Mouse (Mus musculus) hindbrain, postnatal 0 days (tissue): ENCODE results near the gene Pqbp1. TPM values are rescaled to one million over a fixed set of nuclear protein-coding genes. Genes with fewer than 3 reads are reported as not detected.
A peak's percentile ranks its signal among the peaks of the same experiment; 100 is the strongest.

Experiments used
- ATAC-seq: fragments of 200-750 bp; cut with Nextera tagmentation; 2 replicates; pipeline ENCODE4 v1.8.0; 2017; ENCODE audit warnings: mild to moderate bottlenecking, moderate TSS enrichment, moderate library complexity
- DNase-seq: peaks from one replicate; pipeline ENCODE4 v3.0.0-alpha.2; 2015; ENCODE audit warnings: low spot score
- H3K27ac ChIP-seq: fragments of 300-500 bp; sonication (generic); 2 replicates; pipeline ENCODE4 v1.5.1; 2014; ENCODE audit warnings: mild to moderate bottlenecking
- H3K27me3 ChIP-seq: fragments of 300-500 bp; sonication (generic); 2 replicates; pipeline ENCODE4 v1.6.1; 2014; ENCODE audit warnings: low read length, mixed read lengths; ENCODE audit not compliant: insufficient read depth
- H3K36me3 ChIP-seq: fragments of 300-500 bp; sonication (generic); 2 replicates; pipeline ENCODE4 v1.6.1; 2014; ENCODE audit warnings: low read length, mixed read lengths; ENCODE audit not compliant: insufficient read depth
- H3K4me1 ChIP-seq: fragments of 300-500 bp; sonication (generic); 2 replicates; pipeline ENCODE4 v1.6.1; 2014; ENCODE audit warnings: antibody characterized with exemption, low read length, mixed read lengths; ENCODE audit not compliant: insufficient read depth
- H3K4me2 ChIP-seq: fragments of 300-500 bp; sonication (generic); 2 replicates; pipeline ENCODE4 v1.6.1; 2014; ENCODE audit warnings: low read depth, mild to moderate bottlenecking, low read length, moderate library complexity, mixed read lengths
- H3K4me3 ChIP-seq: fragments of 300-500 bp; sonication (generic); 2 replicates; pipeline ENCODE4 v1.5.1; 2014; ENCODE audit warnings: low read length
- H3K9ac ChIP-seq: fragments of 300-500 bp; sonication (generic); replicated peaks from 2 replicates; pipeline ENCODE4 v1.6.1; 2014; ENCODE audit warnings: mild to moderate bottlenecking, low read length, moderate library complexity, mixed read lengths
- H3K9me3 ChIP-seq: fragments of 300-500 bp; sonication (generic); 2 replicates; pipeline ENCODE4 v1.6.1; 2016; ENCODE audit warnings: low read length, mixed read lengths
- CTCF ChIP-seq: IDR thresholded peaks from 2 replicates; pipeline ENCODE4 v1.5.1; 2016; ENCODE audit warnings: antibody characterized with exemption, control low read depth, low read depth
- WGBS: fragments of 180-500 bp; shearing (Covaris S2); extraction: QIAGEN DNeasy Blood & Tissue Kit; methylation state at CpG from one replicate; pipeline ENCODE4 v1.1.7; 2014; 5-methylcytosine and 5-hydroxymethylcytosine counted together
- polyA plus RNA-seq: library from polyadenylated mRNA; unstranded; fragments of >200 nt; fragmentation: Nextera tagmentation; extraction: Ambion mirVana; gene quantifications from 2 replicates; pipeline ENCODE4 v1.2.1, GENCODE M21; 2015
- total RNA-seq: library from RNA; depleted of rRNA; stranded (reverse); fragments of >200 nt; gene quantifications from 2 replicates; pipeline ENCODE4 v1.2.3, GENCODE M21; 2014

The Pqbp1 gene
- total and polyA plus RNA-seq, 2 experiments from 2014 or later, result 100 to 201 TPM

- H3K9ac ChIP-seq, result peak overlapping the region; percentile 37; the same call in 1 of the 2 replicates
- H3K4me1 ChIP-seq, result no peaks in the 10 kb centered on the region
- no peaks in the 10 kb centered on the region for H3K36me3 ChIP-seq
- H3K27me3 ChIP-seq, result no peaks in the 10 kb centered on the region
- 20% methylated on average over 11 of the region's 11 CpGs for WGBS
- no peak overlapping the region; the same call in 1 of the 2 replicates for H3K27ac ChIP-seq
- peak; percentile 62 for TF ChIP-seq CTCF
- H3K4me2 ChIP-seq, result peak overlapping the region; percentile 66
- H3K4me3 ChIP-seq, result peak overlapping the region; percentile 53
- DNase-seq, result peak; percentile 84
- ATAC-seq, result peak; percentile 62
- H3K9me3 ChIP-seq, result no peaks in the 10 kb centered on the region
Measured at GRCm38 (mm10) chrX:7879819-7880218, 19.2 kb downstream of the Pqbp1 start.

- DNase-seq, result no peak
Measured at GRCm38 (mm10) chrX:7878495-7878894, 20.6 kb downstream of the Pqbp1 start.

GRCm38 (mm10) chrX:7878007-7878419, 21.1 kb downstream of the Pqbp1 start, which contains the start of gene Pim2:
TSS of gene Pim2 (plus strand) at chrX:7878262.
- DNase-seq (peak; percentile 89), ATAC-seq (peak; percentile 93)
- no peaks in the 10 kb centered on the region for H3K9me3 ChIP-seq
- H3K4me3 ChIP-seq, result peak within 1 kb of the TSS; percentile 53
- H3K4me2 ChIP-seq, result peak within 1 kb of the TSS; percentile 66
- peak within 1 kb of the TSS; percentile 54 for H3K9ac ChIP-seq
- no peak for TF ChIP-seq CTCF
- no peaks in the 10 kb centered on the region for H3K4me1 ChIP-seq
- 22% methylated on average over 38 of the region's 38 CpGs for WGBS
- no peaks in the 10 kb centered on the region for H3K27me3 ChIP-seq
- peak within 1 kb of the TSS; percentile 60 for H3K27ac ChIP-seq
- H3K36me3 ChIP-seq, result no peaks in the 10 kb centered on the region; the same call in 1 of the 2 replicates

More at GRCm38 (mm10) chrX:7878495-7878894, 20.6 kb downstream of the Pqbp1 start:
- Histone ChIP-seq H3K27ac (peak overlapping the region; percentile 60), H3K9ac (peak overlapping the region; percentile 54), H3K9me3 (no peaks in the 10 kb centered on the region), H3K4me1 (no peaks in the 10 kb centered on the region), H3K36me3 (no peaks in the 10 kb centered on the region; the same call in 1 of the 2 replicates), H3K4me2 (peak overlapping the region; percentile 66), H3K4me3 (peak overlapping the region; percentile 53), H3K27me3 (no peaks in the 10 kb centered on the region)
- peak; percentile 47 for ATAC-seq
- no peak for TF ChIP-seq CTCF
- 28% methylated on average over 21 of the region's 21 CpGs for whole genome bisulfite sequencing

- DNase-seq (no peak), ATAC-seq (no peak)
- Histone ChIP-seq H3K9ac (no peak overlapping the region), H3K4me3 (no peak overlapping the region), H3K9me3 (no peaks in the 10 kb centered on the region), H3K4me2 (no peak overlapping the region), H3K27ac (no peak overlapping the region), H3K27me3 (no peaks in the 10 kb centered on the region), H3K4me1 (no peaks in the 10 kb centered on the region), H3K36me3 (no peaks in the 10 kb centered on the region; the same call in 1 of the 2 replicates)
- no peak for TF ChIP-seq CTCF
- 43% methylated on average over 3 of the region's 3 CpGs for whole genome bisulfite sequencing
Measured at GRCm38 (mm10) chrX:7869826-7870225, 29.2 kb downstream of the Pqbp1 start.

- Histone ChIP-seq H3K4me3 (no peak overlapping the region), H3K4me2 (no peak overlapping the region), H3K27me3 (no peaks in the 10 kb centered on the region), H3K4me1 (no peaks in the 10 kb centered on the region), H3K27ac (no peak overlapping the region), H3K9me3 (no peaks in the 10 kb centered on the region), H3K36me3 (no peaks in the 10 kb centered on the region; the same call in 1 of the 2 replicates), H3K9ac (no peak overlapping the region)
- WGBS, result 30% methylated on average over 2 of the region's 2 CpGs
- DNase-seq (no peak), ATAC-seq (no peak)
- TF ChIP-seq CTCF, result no peak
Measured at GRCm38 (mm10) chrX:7868506-7868905, 30.6 kb downstream of the Pqbp1 start.

GRCm38 (mm10) chrX:7867141-7867540, 31.9 kb downstream of the Pqbp1 start:
- no peaks in the 10 kb centered on the region for H3K4me1 ChIP-seq
- ATAC-seq (no peak), DNase-seq (no peak)
- no peak overlapping the region for H3K27ac ChIP-seq
- H3K27me3 ChIP-seq, result no peaks in the 10 kb centered on the region
- TF ChIP-seq CTCF, result no peak
- no peak overlapping the region for H3K9ac ChIP-seq
- H3K9me3 ChIP-seq, result no peaks in the 10 kb centered on the region
- no peaks in the 10 kb centered on the region for H3K36me3 ChIP-seq
- H3K4me2 ChIP-seq, result no peak overlapping the region
- no peak overlapping the region for H3K4me3 ChIP-seq
- WGBS, result 96% methylated on average over 1 of the region's 1 CpGs

- Histone ChIP-seq H3K27ac (no peak overlapping the region), H3K4me1 (no peaks in the 10 kb centered on the region), H3K4me2 (no peak overlapping the region), H3K27me3 (no peaks in the 10 kb centered on the region), H3K9me3 (no peaks in the 10 kb centered on the region), H3K36me3 (no peaks in the 10 kb centered on the region), H3K4me3 (no peak overlapping the region), H3K9ac (no peak overlapping the region)
- ATAC-seq (no peak), DNase-seq (no peak)
- 68% methylated on average over 2 of the region's 2 CpGs for WGBS
- TF ChIP-seq CTCF, result no peak
Measured at GRCm38 (mm10) chrX:7865786-7866185, 33.3 kb downstream of the Pqbp1 start.
